Mouse (Mus musculus) lung, postnatal 14 days (tissue): ENCODE measurements around the gene Magea8.
"Not testable (repeated sequence)": the region's sequence is repeated elsewhere in the genome, so short reads cannot be mapped to it uniquely, and the experiment has no call there.

Source experiments
- DNase-seq: peaks from one replicate; pipeline ENCODE4 v3.0.0; 2021

Magea8 gene

GRCm38 (mm10) chrX:154995750-154996149 lies at the start of gene Magea8:
TSS of gene Magea8 (minus strand) at chrX:154995850.
- DNase-seq, result not testable (repeated sequence)

- not testable (repeated sequence) for DNase-seq
Observed at GRCm38 (mm10) chrX:154949405-154949804, 46.2 kb downstream of the Magea8 start, which contains the start of gene Magea3. TSS of gene Magea3 (minus strand) at chrX:154949505.

GRCm38 (mm10) chrX:154935887-154936286 lies 59.8 kb downstream of the Magea8 start, which contains the start of gene Magea6:
TSS of gene Magea6 (minus strand) at chrX:154935987.
- not testable (repeated sequence) for DNase-seq
